Mouse (Mus musculus): Measurements from ENCODE around the gene Osbpl6.
"Not testable (repeated sequence)": the region's sequence is repeated elsewhere in the genome, so short reads cannot be mapped to it uniquely, and the experiment has no call there.

The Osbpl6 gene

DNA sequence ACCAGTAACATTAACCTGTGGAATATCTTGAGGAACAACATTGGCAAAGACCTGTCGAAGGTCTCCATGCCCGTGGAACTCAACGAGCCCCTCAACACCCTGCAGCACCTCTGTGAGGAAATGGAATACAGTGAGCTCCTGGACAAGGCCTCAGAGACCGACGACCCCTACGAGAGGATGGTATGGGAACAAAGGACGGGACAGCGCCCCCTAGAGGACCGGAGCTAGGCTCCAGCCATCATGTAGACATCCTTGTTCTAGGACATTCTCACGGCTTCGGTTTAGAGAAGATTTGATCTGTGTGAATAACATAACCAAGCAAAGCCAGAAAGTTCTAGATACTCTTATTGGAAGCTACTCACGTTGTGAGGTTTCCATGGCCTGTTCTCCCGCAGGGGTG, 178.8 kb downstream of the Osbpl6 start:
- DNase-seq: no peak

DNA sequence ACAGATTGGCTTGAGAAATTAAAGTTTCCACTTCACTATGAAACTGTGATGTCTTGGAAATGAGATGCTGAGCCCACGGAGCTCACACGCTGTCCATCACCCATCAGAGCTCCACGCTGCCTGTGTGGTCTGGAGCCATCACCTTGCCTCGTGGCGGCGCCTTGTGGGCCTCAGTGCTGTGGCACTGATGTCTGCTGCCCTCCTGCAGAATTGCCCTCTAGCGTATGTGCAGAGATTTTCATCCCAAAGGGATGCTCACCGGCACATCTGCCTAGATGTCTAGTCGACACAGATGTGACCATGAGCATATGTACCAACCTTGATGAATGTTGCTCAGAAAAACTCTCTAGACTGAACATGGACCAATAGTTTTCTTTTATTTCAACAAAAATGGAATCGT, 180.6 kb downstream of the Osbpl6 start:
- DNase-seq: no peak

DNA sequence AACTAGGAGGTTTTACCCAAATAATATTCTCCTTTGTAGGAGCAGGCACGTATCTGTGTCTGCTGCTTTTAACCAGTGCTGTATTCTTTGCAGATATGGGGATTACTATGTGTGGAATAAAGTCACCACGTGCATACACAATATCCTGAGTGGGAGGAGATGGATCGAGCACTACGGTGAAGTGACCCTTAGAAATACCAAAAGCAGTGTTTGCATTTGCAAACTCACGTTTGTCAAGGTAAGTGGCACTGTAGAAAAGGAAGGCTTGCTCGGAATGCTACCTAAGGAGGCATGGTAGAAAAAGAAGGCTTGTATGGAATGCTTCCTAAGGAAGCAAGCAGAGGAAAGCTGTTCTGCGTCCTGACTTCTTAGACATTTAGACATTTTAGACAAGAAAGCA, 183.9 kb downstream of the Osbpl6 start:
- no peak for DNase-seq

DNA sequence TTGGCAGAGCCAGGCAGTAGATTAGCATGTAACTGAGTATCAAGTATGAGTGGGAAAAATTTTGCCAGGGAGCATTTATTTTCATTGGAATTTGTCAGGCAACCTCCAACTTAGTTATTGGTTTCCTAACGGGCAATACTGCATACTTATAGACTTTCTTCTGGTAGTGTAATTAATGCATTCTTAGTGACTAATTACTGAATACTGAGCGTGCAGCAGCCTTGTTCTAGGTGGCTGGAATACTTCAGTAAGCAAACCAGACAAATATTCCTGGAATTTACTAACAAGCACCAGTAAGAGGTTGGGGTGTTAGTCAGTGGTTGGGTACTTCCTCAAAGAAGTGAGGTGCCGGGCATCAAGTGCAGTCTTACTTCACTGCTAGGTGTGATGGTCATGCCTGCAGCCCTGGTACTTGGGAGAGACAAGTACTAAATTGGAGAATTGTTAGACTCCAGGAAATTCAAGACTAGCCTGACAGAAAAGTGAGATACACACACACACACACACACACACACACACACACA, 186.2 kb downstream of the Osbpl6 start:
- peak; percentile 21 to 62 for DNase-seq

DNA sequence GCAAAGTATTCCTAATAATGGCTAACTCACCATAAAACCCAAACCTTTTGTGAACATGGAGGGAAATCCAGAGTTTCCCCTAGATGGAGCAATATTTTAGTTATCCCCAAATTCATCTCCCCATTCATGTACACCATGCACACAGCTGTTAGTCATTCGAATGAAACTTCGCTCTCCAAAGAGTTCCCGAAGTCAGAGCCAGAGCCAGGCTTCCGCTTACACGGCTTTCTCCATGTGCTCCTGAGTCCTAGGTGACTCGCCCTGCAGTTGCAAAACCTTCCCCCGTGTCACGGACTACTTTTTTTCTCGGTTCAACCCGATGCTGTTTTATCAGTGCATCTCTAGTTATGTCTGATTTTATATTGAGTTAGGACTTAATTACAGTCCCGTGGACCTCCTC, 191.2 kb downstream of the Osbpl6 start:
- no peak for DNase-seq

DNA sequence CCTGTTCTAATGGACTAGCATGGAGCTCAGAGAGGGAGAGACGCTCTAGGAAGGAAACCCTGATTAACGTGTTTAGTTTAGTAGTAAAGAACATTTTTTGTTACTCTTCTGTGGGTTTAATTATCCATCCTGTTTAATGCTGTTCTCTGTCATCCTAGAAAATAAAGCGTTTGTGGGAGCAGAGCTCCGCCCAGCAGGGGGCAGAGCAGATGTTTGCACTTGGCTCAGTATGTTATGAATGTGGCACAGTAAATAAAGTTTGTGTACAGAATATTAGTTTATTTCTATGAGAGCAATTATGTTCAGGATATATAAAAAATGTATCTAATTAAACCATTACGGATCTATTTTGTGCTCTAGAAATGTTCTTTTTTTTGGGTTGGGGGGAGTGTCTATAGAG, 192.9 kb downstream of the Osbpl6 start:
- peak; percentile 11 to 26 for DNase-seq

DNA sequence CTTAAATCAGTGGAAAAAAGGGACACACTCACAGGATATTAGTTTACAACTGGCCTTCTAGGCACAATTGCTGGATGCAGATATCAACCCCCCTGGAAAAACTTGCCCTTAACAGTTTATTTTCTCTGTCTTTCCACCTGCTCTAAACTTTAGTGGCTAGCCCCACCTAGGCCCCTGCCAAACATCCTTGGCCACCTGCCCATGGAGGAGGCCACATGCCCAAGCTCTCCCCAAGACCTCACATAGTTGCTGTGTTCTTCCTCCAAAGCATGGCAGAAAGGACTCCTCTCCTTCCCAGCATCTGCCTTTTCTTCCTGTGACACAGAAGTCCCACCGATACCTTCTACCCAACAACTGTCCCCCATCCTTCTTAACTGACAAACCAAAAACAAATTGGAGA, 195.9 kb downstream of the Osbpl6 start:
- DNase-seq: no peak

DNA sequence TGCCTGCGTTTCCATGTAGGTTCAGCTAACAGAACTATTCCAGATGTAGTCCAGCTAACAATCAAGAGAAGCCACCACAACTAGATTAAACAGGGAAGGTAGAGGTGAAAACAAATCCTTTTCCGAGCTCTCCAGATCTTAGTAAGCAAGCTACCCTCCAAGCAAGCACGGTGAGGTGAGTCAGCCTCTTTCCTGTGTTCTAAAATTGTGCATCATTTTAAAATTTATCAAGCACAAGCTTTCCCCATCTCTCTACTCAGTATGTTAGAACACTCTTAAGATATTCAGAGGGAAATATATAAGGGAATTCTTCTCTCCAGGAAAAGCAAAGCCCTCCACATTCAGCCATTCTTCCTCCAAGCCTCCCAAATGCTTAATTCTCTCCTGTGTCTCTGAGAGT, 200.4 kb downstream of the Osbpl6 start:
- no peak for DNase-seq

DNA sequence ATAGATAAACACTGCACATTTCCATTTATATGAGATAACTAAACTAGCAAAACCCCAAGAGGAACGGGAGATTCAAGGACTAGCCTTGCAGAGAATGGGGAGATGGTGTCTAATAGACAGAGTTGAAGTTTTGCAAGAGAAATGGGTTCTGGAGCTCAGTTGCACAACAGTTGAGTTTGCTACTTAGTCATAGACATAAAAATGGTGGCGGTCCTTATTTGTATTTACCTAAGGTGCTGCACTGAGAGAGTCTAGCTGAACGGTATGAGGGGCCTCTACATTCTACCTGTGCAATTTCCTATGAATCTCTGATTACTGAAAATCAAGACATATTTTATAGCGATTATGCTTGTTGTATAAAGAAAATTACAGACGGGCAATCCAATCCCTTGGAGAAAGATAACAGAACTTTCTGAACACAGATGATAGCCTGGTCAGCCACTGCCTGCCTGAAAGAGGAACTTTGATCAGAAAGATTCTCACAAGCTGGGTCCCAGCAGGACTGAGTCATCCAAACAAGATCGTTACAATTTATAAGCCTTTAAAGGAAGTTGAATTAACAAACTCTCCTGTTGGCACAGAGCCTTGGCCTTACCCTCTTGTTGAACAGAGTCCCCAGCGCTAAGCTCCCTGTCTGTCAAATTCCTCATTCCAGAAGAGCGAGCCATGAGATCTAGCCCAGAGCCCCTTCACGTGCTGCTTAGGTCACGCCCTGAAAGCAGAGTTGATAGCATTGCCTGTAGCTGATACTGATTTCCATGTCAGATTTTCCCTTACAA, 204.2 kb downstream of the Osbpl6 start:
- peak in 1 of 2 experiments; percentile 21 for DNase-seq

DNA sequence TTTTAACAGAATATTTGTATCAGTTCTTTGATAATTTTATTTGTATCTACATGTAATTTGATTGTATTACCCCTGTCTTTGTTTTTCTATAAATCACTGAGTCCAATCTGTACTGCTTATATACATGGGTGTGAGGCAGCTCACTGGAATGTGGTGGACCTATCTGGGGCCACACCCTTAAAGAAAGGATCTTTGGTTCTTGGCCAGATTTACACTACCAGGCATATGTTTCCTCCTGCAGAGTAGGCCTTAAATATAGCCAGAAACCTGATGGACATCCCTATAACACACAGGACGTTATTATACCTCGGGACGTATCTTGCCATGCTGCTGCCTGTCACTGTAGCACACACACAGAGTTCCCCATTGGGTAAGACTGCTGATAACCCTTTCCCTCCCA, 205.7 kb downstream of the Osbpl6 start:
- DNase-seq: no peak

DNA sequence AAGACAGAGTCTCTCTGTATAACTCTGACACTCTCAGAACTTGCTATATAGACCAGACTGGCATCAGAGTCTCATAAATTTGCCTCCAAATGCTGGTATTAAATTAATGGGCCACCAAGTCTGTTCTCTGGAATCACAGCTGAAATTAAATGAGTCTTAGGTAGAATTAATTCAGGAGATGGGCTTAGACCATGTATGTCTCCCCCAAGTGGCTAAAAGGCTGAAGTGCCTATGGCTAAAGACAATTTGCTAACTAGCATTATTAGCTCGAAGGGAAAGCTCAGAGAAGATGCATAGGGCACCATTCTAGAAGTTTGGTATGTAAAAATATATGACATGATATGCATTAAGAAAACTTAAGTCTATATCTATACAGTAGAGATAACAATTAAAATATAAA, 211.8 kb downstream of the Osbpl6 start:
- peak in 1 of 2 experiments; percentile 47 for DNase-seq

DNA sequence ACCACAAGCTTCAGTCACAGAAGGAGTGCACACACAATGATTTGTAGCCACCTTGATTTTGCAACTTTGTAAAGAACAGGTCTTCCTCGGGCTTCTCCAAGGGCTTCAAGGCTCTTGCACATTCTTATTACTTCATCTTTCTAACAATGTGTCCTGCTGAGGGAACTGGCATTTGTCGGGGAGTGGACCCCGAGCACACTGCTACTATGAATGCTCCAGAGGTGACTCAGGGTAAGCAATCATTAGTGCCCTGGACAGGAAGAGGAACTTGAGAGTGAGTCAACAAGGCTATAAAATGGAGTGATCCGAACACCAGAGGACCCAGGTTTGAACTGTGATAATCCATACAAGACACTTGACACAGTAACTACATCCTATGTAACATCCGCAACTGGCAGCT, 213.9 kb downstream of the Osbpl6 start:
- no peak for DNase-seq

DNA sequence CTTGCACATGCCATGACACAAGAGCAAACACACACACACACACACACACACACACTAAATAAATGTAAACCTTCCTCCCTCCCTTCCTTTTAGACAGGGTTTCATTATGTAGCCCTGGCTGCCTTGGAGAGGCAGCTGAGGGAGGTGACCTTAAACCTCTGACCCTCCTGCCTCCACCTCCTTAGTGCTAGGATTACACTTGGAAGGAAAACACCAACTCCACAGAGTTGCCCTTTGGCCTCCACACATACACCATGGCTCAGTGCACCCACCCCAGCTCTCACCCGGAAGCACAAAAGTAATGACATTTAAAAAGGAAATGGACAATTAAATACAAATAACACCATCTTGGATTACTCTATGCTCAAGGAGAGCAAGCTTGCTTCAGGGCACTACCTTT, 215.4 kb downstream of the Osbpl6 start:
- no peak for DNase-seq

DNA sequence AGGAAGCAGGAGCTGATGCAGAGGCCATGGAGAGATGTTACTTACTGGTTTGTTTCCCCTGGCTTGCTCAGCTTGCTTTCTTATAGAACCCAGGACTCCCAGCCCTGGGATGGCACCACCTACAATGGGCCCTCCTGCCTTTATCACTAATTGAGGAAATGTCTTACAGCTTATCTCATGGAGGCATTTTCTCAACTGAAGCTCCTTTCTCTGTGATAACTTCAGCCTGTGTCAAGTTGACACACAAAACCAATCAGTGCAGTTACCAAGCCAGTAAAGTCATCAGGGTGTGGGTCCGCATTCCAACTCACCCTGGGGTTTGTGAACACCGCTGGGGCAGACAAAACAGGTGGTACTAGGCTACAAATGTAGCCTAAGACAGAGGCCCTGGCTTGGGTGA, 216.0 kb downstream of the Osbpl6 start:
- not testable (repeated sequence) for DNase-seq

DNA sequence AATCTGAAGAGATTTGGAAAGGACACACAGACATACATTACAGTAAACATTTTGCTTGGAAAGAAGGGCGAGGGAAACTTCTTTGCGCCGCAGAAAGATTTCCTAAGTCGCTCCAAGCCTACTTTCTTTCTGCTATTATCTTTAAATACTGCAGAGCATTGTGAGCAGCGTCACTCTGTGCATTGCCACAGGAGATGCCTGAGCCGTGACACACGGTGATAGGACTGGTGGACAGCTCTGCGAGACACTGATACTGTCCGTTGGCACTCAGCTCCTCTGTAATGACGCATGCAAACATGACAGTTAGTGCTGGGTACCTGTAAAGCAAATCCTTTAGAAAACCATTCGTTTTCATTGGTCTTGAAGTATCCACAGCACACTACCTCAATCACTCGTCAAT, 224.0 kb downstream of the Osbpl6 start:
- no peak for DNase-seq

DNA sequence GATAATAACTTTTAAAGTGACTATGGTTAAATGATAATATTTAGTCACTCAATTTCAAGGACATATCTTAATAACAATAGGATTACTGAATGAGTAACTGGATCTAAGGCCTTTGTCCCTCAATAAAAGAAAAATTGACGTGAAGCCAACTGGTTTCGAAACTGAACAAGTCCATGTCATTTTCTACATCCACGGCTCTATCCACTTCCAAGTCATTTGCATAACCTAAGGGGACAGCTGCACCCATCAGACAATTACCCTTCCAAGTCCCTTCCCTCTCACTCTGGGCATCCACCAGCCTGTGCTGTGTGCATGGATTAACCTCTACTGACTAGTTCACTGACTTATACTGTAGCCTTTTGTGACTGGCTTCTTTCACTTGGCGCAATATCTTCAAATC, 225.3 kb downstream of the Osbpl6 start:
- DNase-seq: no peak

DNA sequence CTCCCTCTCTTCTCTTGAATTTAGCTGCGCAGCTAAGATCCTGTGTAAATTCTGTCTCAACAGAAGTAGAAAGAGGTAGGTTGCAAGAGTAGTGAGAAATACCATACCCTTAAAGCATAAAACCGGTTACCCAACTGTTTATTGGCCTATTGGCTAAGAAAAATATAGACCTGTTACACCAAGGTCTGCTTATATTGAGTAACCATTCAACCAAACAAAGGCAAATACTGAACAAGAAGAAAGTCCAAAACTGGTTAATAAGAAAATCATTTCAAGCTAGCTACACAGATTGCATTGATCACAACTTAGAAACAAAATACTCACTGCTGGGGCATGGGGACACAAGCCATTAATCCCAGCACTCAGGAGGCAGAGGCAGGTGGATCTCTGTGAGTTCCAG, 233.3 kb downstream of the Osbpl6 start:
- no peak for DNase-seq

DNA sequence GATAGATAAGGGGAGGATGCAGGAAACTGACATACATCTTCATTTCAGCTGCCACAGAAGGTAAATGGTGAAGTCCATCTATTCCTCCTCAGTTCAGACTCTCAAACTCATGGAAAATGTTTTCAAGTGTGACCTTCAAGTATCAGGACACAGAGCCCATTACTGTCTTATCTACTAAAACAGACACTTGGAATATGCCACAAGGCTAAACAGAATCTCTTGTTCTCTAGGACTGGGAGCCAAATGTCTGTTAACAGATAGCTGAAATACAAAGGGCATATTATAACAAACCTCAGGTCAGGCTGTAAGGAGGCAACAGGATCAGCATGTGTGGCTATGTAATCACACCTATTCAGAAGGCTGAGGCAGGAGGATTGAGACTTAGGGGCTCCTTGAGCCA, 237.5 kb downstream of the Osbpl6 start:
- DNase-seq: no peak

DNA sequence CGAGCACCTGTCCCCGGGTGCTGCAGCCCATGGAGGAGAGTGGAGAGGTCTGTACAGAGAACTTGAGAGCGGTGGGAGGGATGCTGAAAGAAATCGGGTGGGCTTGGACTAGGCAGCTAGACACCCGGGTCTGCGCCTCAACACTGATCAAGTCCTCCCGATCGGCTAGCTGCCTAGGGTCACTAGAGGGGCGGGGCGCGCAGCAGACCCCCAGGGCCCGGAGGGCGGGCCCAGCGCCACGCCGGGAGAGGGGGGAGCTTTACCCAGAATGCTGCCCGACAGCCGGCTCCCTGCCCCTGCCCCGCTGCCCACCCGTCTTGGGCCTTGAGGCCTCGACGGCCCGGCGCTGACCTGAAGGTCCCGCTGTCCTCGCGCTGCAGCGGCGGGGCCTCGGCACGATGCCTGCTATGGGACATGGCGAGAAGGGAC, 241.1 kb downstream of the Osbpl6 start:
- DNase-seq: no peak

DNA sequence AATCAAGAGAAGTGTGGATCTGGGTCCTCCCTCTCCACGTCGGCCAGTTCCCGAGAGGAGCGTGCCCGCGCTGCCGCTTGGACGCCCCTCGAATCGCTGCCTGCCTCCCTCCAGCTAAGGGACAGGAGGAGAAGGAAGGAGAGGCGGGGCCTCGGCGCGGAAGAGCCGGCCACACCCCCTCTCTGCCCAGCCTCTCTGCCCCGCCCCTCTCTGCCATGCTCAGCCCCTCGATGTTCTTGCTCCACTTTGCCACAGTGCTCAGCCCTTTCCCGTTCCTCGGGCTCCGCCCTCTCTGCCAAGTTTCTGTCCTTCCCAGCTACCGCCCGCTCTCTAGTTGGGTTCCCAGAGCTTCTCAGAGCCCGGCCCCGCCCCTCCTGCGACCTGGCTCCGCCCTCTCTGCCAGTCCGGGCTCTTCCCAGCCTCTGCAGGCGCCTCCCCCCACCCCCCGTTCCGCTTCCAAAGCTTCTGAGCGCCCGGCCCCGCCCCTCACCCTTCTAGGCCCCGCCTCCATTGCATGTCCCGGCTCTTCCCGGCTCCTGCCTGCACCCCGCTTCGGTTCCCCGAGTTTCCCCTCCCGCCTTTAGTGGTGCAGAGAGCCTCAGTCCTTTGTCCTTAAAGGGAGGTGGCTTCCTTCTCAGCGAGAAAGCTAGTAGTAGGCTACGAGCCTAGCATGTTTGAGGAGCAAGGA, 241.7 kb downstream of the Osbpl6 start, which contains the start of the genes Prkra and Pjvk:
Prkra (minus strand) TSS at position 133 of the 688 bp plus-strand sequence.
Pjvk (plus strand) TSS at position 594 of the 688 bp plus-strand sequence.
- DNase-seq: peak; percentile 98 to 100

DNA sequence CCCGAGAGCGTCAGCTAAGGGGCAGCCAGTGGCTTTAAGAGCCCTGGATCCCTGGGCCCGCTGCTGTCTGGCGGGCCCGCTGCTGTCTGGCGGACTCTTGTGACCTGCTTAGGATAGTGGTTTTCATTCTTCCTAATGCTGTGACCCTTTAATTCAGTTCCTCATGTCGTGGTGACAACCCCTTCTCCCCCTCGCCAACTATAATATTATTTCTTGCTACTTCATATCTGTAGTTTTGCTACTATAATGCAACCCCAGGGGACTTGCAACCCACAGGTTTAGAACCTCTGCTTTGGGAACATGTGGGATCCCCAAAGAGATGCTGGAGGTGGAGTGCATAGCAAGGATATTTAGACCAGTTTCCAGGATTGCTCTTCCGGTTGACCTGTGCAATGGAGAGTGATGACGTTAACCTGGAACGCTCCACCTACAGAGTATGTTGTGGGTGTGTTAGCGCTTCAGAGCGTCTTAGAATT, 242.4 kb downstream of the Osbpl6 start:
- DNase-seq: no peak

All from lung, postnatal 4 days (tissue).